Mouse (Mus musculus) ES-E14 (cell line): ENCODE data around the gene Nrde2. TPM values are rescaled to one million over a fixed set of nuclear protein-coding genes. Genes with fewer than 3 reads are reported as not detected.
A peak's percentile ranks its signal among the peaks of the same experiment; 100 is the strongest.

Experiments
- DNase-seq: peaks from one replicate; pipeline ENCODE4 v3.0.0-alpha.2; 2013; ENCODE audit warnings: low read depth, low spot score
- H3K27ac ChIP-seq: 2 replicates; pipeline ENCODE4 v1.5.1; 2012; ENCODE audit warnings: low read depth, mild to moderate bottlenecking, low read length, moderate library complexity, mixed read lengths; ENCODE audit not compliant: poor library complexity, insufficient read depth, severe bottlenecking
- H3K36me3 ChIP-seq: 2 replicates; pipeline ENCODE4 v1.6.1; 2012; ENCODE audit warnings: mild to moderate bottlenecking, low read length, moderate library complexity, mixed read lengths; ENCODE audit not compliant: control insufficient read depth, poor library complexity, insufficient read depth, severe bottlenecking
- H3K4me1 ChIP-seq, 2 experiments: fragments of 150-350 bp in 1 of 2; sonication (generic) in 1 of 2; 2 replicates each; pipeline ENCODE4 v1.6.1; 2012; ENCODE audit warnings: low read length in 2 of 2, mild to moderate bottlenecking in 1 of 2, mixed read lengths in 1 of 2; ENCODE audit not compliant: control insufficient read depth in 2 of 2, insufficient read depth in 2 of 2, poor library complexity in 1 of 2
- H3K4me3 ChIP-seq, 2 experiments: fragments of 150-350 bp in 1 of 2; sonication (generic) in 1 of 2; 2 replicates each; pipeline ENCODE4 v1.5.1; 2012; ENCODE audit warnings: low read length in 2 of 2, low read depth in 1 of 2, mild to moderate bottlenecking in 1 of 2, mixed read lengths in 1 of 2; ENCODE audit not compliant: insufficient read depth in 1 of 2, poor library complexity in 1 of 2, severe bottlenecking in 1 of 2
- H3K9ac ChIP-seq: 2 replicates; pipeline ENCODE4 v1.6.1; 2012; ENCODE audit warnings: low read depth, mild to moderate bottlenecking, low read length, mixed read lengths; ENCODE audit not compliant: poor library complexity, insufficient read depth, severe bottlenecking
- H3K9me3 ChIP-seq: fragments of 150-350 bp; sonication (generic); 2 replicates; pipeline ENCODE4 v1.6.1; 2012; ENCODE audit warnings: low read depth, mild to moderate bottlenecking, low read length; ENCODE audit not compliant: control insufficient read depth, insufficient read depth
- CHD2 ChIP-seq: IDR thresholded peaks from 2 replicates; pipeline ENCODE4 v1.6.1; 2014; ENCODE audit warnings: mild to moderate bottlenecking, low read depth, low read length, inconsistent platforms
- HCFC1 ChIP-seq: IDR thresholded peaks from 2 replicates; pipeline ENCODE4 v1.6.1; 2012; ENCODE audit warnings: low read length, inconsistent platforms, borderline replicate concordance; ENCODE audit not compliant: insufficient read depth
- MAFK ChIP-seq: IDR thresholded peaks from 2 replicates; pipeline ENCODE4 v1.6.1; 2014; ENCODE audit warnings: mild to moderate bottlenecking, low read depth, low read length, inconsistent platforms; ENCODE audit not compliant: insufficient read depth
- ZC3H11A ChIP-seq: IDR thresholded peaks from 2 replicates; pipeline ENCODE4 v1.6.1; 2012; ENCODE audit warnings: low read depth, mild to moderate bottlenecking, inconsistent platforms, low read length, borderline replicate concordance
- ZNF384 ChIP-seq: IDR thresholded peaks from 2 replicates; pipeline ENCODE4 v1.6.1; 2012; ENCODE audit warnings: low read depth, low read length, inconsistent platforms
- in situ Hi-C, 2 experiments: fragments of 600-800 bp; cut with MboI; formaldehyde crosslinking; loops; one replicate each; pipeline ENCODE4 v1.15.1; 2025; ENCODE audit warnings: low sequenced_read_pairs in 2 of 2, inconsistent platforms in 1 of 2; ENCODE audit not compliant: unreplicated experiment in 2 of 2
- total RNA-seq: library from RNA; depleted of rRNA; stranded (reverse); fragments of 300-350 nt; gene quantifications from 2 replicates; pipeline ENCODE4 v1.2.3, GENCODE M21; 2012

The Nrde2 gene
- total RNA-seq, 1 experiment, result 36.4 TPM

- DNase-seq, result no peak
- Histone ChIP-seq H3K36me3 (no peaks in the 10 kb centered on the region), H3K27ac (no peak overlapping the region), H3K9ac (no peak overlapping the region), H3K4me1 (no peaks in the 10 kb centered on the region), H3K4me3 (no peak overlapping the region), H3K9me3 (no peaks in the 10 kb centered on the region)
- in situ Hi-C loops, result no loop called here
- no peak for TF ChIP-seq ZC3H11A
- no peak for TF ChIP-seq HCFC1
- no peak for TF ChIP-seq MAFK
- TF ChIP-seq CHD2, result no peak
- TF ChIP-seq ZNF384, result no peak
Observed at GRCm38 (mm10) chr12:100178898-100179440, 19.5 kb upstream of the Nrde2 start.

GRCm38 (mm10) chr12:100176469-100177056 lies 17.1 kb upstream of the Nrde2 start:
- no peak for TF ChIP-seq HCFC1
- no peak for TF ChIP-seq MAFK
- TF ChIP-seq ZNF384, result no peak
- no peak for TF ChIP-seq CHD2
- no peak for TF ChIP-seq ZC3H11A
- no peaks in the 10 kb centered on the region for H3K9me3 ChIP-seq
- H3K36me3 ChIP-seq, result no peaks in the 10 kb centered on the region
- H3K4me1 ChIP-seq, result no peaks in the 10 kb centered on the region
- in situ Hi-C loops, result no loop called here
- no peak overlapping the region for H3K4me3 ChIP-seq
- H3K27ac ChIP-seq, result no peak overlapping the region
- DNase-seq, result no peak
- H3K9ac ChIP-seq, result no peak overlapping the region

GRCm38 (mm10) chr12:100172481-100172880 lies 13.0 kb upstream of the Nrde2 start:
- no peak for TF ChIP-seq ZNF384
- TF ChIP-seq HCFC1, result no peak
- TF ChIP-seq MAFK, result no peak
- TF ChIP-seq CHD2, result no peak
- no peak for TF ChIP-seq ZC3H11A
- H3K4me3 ChIP-seq, result no peak overlapping the region
- H3K9me3 ChIP-seq, result no peaks in the 10 kb centered on the region
- no peak overlapping the region for H3K9ac ChIP-seq
- H3K36me3 ChIP-seq, result no peaks in the 10 kb centered on the region
- in situ Hi-C loops, result loop anchor here in 1 of 2 experiments (25.0 kb wide), 1 partner anchor 665 kb away; no protein-coding TSS in a partner anchor
- peaks cover 1 to 5% of the 10 kb centered on the region in 2 experiments; a peak in 2 of 4 replicates for H3K4me1 ChIP-seq
- no peak overlapping the region for H3K27ac ChIP-seq
- no peak for DNase-seq

GRCm38 (mm10) chr12:100167931-100168871 lies 8.7 kb upstream of the Nrde2 start:
- peak overlapping the region; percentile 36 to 43 for H3K4me3 ChIP-seq
- H3K27ac ChIP-seq, result peak overlapping the region; percentile 84
- peak overlapping the region; percentile 37 for H3K9ac ChIP-seq
- no peaks in the 10 kb centered on the region for H3K36me3 ChIP-seq
- no peaks in the 10 kb centered on the region for H3K9me3 ChIP-seq
- peak; percentile 40 for DNase-seq
- in situ Hi-C loops, result loop anchor here (10.0 to 25.0 kb wide), 2 partner anchors 317 to 669 kb away; no protein-coding TSS in a partner anchor
- TF ChIP-seq MAFK (no peak), ZNF384 (no peak), CHD2 (no peak), ZC3H11A (no peak), HCFC1 (no peak)
- H3K4me1 ChIP-seq, result peaks cover 1 to 6% of the 10 kb centered on the region in 2 experiments; a peak in 3 of 4 replicates
